Mouse (Mus musculus) heart, postnatal 0 days (tissue): ENCODE measurements around the gene Wbp1l.

Source experiments
- CTCF ChIP-seq: IDR thresholded peaks from 2 replicates; pipeline ENCODE4 v1.5.1; 2016; ENCODE audit warnings: antibody characterized with exemption, control low read depth, low read depth
- EP300 ChIP-seq: IDR thresholded peaks from 2 replicates; pipeline ENCODE4 v1.6.1; 2016; ENCODE audit warnings: antibody characterized with exemption, low read depth

DNA sequence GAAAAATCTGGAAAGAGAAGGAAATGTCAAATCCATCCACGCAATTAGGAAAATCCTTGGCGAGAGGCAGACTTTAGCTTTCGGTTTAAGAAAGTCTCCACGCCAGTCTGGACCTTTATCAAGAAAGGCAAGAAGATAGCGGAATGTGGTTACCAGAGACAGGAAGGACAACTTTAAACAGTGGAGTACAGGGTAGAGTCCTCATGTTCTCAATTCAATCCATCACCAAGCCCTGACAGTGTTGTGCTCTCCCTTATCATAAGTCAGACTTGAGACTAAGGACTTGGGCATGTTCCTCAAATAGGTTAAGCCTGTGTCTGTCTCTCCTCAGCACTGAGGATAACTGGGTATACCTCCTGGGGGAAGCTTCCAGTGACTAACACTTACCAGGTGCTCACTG is 70.9 kb downstream of the Wbp1l start:
- no peak for TF ChIP-seq CTCF
- no peak for TF ChIP-seq EP300
